Mouse (Mus musculus): Measurements from ENCODE around the gene Mndal.
"Not testable (repeated sequence)": the region's sequence is repeated elsewhere in the genome, so short reads cannot be mapped to it uniquely, and the experiment has no call there.

Gene Mndal

DNA sequence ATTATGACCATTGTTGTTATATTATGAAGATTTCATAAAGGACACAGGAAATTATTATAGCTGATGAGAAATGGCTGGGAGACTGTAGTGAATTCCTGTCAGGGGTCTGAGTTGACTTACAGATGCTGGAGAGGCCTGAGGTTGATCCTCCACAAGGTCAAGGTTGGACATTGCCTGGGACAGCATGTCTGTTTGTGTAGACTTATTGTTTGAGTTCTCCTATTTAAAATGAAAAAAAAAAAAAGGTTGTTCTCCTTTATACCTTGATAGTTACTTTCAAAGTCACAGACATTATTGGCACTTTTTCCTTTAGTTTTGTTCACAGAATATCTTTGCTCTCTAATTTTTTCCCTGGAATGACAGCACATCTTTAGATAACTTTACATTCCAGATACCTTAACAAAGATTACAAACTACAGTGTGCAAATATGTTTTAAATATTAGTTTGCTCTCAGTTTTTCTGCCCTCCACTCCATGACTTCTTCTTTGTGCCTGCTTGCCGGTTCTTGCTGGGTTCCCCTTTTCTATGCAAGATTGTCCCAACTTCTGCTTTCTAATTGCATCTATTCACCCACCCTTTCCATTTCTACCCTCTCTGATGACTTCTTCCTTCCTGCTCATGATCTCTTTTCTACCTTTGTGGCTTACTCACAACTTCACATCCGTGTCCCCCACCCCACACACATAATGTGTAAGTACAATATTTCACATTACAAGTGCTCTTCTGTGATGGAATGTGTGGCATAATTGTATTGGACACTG, 55.1 kb downstream of the Mndal start:
- not testable (repeated sequence) for DNase-seq

DNA sequence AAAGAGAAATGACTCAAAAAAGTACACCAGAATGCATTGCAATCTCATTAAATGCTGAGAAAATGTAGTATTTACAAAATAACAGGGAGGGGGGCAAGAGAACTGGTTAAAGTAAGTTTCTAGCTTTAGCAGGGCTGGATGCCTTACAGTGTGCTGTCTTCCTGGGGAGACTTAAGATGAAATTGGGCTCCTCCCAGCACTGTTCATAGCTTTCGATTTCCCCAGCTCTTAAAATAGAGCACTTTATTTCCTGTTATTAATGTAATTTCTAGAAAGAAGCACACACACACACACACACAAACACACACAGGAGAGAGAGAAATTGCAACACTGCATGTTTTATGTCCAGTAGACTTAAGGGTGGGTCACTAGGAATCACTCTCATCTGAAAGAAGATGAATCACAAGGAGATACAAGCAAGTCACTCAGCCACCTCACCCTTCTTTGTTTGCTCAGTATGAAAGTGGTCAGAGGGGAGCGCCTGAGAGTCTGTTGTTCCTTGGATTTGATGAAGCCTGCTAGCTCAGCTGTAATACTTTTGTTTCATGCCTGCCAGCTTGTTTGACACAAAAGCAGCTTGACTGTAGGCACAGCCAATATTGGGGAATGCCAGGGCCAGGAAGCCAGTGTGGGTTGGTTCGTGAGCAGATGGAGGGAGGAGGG, 62.2 kb downstream of the Mndal start:
- peak; percentile 89 to 92 for DNase-seq

DNA sequence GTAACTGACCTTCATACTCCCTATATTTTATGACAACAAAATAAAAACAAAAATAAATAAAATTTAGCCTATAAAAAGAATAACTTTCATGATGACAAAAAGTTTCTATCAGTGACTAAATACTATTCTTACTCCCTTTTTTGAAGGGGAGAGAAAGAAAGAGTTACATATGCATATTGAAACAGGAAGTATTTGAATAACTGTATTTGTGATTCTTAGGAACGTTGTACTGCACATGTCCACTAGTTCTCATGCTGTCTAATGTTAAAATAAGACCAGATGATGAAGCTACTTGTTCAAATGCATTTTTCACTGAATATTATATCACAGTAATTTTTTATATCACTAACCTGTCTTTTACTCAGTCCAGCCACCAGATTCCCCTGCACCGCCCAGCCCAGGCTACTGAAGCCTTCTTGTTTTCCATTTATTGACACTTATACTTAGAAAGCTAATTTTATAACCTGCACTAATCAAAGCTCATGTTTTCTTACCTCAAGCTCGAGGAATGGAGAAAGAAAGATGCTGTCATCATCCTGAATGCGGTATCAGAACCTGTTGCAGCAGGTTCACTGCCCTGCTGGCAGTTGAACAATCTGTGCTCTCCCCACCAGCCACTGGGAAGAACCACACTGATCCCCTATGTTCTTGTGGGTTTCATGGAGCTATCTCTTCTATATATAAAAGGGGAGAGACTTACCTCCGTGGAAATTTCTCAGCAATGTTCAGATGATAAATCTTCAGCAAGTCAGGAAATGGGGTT, 62.9 kb downstream of the Mndal start:
- DNase-seq: peak; percentile 46 to 59

DNA sequence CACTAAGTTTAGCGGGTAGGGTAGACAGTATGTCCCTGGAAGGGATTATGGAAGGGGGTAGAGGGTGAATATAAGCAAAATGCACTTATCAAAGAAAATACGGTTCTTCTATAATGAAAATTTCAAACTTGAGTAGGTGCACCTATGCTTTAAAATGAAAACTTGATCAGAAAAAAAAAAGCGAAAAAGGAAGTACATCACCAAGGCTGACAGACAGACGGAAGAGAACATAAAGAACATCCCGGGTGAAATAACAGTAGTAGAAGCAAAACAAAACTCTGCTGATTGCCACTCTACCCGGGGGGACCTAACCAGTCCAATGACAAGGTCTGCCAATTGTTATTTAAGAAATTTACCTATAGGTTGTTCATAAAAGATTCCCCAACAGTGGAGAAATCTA, 64.0 kb downstream of the Mndal start:
- not testable (repeated sequence) for DNase-seq

DNA sequence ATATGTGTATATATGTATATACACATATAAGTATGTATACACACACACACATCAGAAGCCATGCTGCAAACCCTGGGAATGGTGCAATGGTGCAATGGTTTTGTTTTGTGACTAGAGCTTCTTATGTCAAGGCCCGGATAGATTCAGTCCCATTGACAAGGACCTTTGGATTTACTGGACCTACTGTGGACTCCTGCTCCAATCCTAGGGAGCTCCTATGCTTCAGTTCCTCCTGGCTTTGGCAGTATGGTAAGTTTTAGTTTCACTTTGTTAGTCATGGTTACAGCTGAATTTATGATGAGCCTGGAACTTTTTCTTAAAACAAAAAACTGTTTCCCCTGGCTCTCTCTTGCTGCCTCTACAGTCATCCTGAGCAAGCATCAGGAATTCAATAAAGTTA, 65.2 kb downstream of the Mndal start:
- not testable (repeated sequence) for DNase-seq

DNA sequence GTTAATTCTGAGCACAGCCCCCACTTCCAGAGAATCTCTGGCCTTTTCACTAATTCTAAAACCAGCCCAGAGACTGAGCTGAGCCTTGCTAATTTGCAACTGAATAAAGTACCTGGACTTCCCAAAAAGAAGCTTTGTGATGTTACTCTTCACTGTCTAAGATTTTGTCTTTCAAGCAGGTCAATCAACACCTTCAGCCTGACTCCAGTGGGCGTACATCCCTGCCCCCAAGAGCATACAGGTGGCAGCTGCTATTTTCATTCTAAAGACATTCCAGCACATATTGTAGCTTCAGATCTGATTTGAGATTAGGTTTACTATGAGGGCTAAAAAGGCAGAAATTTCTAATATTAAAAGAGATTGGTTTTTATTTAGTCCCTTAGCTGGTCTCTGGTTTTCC, 73.7 kb downstream of the Mndal start:
- DNase-seq: not testable (repeated sequence)

DNA sequence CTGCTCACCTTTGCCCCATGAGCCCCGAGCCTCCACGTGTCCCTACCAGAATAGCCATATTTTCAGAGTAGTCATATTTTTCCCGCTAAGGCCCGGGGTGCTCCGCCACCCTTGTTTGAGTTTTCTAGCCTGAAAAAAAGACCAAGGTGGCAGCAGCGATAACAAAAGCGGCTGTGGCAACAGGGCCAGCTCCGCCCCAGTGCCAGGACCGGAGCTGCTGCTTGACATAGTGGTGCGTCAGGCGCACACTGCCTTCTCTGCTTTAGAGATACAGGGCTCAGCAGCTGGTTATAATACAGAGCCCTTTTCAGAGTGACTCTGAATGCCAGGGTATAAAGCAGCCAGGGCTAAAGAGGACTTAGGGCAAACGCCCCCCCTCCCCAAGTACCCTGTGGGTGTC, 75.8 kb downstream of the Mndal start:
- DNase-seq: no peak

DNA sequence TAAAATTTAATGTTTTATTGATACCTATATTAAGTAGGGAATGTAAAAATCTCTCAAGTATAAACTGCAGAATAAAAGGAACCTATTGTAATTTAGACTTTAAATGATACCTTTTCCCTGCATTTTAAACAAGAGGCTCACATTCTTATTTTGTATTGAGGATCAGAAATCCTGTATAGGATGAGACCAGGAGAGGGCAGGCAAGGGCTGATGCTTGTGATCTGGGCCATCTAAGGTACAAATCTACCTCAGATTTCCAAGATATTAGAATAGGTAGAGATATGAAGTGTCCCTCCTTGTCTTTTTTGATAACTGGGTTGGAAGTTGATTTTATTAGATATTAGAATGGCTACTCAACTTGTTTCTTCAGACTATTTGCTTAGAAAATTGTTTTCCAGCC, 88.6 kb downstream of the Mndal start:
- DNase-seq: peak; percentile 66 to 70

DNA sequence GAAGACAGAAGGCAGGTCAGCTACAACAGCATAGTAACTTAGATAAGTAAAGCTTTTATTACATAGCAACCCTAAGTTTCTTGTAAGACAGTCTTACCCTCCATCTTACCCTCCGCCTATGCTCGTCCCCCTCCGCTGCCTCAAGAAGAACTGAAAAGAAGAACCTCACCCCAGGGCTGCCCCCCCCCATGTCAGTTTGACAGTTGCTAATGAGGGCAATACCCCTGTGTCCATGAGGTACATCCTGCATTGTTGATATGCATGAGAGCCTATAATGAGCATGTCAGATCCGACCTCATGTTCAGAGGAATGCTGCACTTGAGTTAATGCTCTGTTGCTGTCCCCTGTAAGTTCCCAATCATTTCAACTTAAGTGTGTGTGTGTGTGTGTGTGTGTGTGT, 89.4 kb downstream of the Mndal start:
- peak in 1 of 2 experiments; percentile 5 for DNase-seq

DNA sequence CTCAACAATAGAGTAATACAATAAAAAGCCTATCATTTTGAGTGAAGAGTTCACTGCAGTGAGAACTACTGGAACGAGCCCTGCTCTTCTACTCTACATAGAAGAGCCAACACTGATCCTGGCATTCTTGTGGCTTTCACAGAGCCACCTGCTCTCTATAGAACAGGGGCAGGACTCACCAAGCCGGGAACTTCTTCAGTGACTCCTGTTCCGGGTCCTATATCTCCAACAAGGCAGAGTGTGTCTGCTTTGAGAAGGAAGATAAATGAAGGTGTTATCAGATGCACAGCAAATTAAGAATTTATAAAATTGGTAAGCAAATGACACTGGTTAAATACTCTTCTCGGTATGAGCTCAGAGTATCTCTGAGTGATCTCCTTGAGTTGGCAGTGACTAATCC, 96.1 kb downstream of the Mndal start:
- not testable (repeated sequence) for DNase-seq

DNA sequence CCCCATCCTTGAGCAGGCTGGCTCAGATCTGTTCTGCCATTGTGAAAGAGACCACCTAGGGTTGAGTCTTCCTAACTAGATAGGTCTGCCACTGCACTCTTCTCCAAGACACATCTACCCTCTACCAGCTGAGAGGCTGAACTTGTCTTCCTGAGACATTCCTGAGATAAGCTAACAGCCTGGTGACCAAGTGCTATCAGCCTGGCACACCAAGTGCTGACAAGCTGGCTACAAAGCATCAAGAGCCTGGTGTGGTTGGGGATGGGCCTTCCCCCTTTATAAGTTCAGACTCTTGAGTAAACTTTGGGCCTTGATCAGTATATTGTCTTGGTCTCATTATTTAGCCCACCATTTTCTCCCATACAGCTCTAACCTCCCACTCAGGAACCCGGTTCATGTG, 97.5 kb downstream of the Mndal start:
- no peak for DNase-seq

DNA sequence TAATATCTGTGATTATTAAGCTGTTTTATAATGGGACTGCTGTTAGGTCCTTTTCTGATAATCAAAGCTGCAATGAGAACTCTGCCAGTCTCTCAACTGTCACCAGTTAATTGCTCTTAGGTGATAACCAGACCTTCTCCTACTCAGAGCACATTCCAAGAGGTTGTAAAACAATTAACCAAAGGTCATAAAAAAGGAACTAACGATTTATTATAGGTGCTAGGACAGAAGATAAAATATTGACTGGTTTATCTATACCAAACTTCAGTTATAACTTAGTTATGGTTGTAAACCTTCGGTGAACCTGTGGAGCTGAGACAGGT, 120.8 kb downstream of the Mndal start:
- not testable (repeated sequence) for DNase-seq

DNA sequence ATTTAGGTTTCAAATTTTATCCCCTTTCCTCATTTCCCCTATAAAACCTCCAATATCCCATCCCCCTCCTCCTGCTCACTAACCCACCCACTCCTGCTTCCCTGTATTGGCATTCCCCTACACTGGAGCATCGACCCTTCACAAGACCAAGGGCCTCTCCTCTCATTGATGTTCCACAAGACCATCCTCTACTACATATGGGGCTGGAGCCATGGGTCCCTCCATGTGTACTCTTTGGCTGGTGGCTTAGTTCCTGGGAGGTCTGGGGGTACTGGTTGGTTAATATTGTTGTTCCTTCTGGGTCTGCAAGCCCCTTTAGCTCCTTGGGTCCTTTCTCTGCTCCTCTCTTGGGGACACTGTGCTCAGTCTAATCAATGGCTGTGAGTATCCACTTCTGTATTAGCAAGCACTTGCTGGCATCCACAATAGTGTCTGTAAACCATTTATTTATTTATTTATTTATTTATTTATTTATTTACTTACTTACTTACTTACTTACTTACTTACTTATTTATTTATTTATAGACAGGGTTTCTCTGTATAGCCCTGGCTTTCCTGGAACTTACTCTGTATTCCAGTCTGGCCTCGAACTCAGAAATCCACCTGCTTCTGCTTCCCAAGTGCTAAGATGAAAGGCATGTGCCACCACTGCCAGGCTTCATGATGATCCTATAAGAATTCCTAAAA, 121.4 kb downstream of the Mndal start:
- not testable (repeated sequence) for DNase-seq

DNA sequence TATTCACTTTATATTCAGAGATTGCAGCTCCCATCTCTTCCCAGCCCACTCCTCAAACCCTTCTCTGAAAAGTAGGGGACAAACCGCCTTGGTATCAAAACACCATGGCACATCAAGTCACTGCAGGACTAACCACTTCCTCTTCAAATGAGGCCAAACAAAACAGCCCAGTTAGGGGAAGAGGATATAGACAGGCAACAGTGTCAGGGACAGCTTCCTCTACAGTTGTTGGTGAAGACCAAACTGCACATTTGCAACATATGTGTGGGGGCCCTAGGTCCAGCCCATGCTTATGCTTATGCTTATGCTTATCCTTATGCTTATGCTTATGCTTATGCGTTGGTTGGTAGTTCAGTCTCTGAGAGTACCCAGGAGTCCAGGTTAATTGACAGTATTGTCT, 133.0 kb downstream of the Mndal start:
- DNase-seq: not testable (repeated sequence)

DNA sequence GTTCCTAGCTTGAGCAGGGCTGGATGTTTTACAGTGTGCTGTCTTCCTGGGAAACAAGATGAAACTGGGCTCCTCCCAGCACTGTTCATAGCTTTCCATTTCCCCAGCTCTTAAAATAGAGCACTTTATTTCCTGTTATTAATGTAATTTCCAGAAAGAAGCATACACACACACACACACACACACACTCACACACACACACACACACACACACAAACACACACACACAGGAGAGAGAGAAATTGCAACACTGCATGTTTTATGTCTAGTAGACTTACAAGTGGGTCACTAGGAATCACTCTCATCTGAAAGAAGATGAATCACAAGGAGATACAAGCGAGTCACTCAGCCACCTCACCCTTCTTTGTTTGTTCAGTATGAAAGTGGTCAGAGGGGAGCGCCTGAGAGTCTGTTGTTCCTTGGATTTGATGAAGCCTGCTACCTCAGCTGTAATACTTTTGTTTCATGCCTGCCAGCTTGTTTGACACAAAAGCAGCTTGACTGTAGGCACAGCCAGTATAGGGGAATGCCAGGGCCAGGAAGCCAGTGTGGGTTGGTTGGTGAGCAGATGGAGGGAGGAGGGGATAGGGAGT, 139.5 kb downstream of the Mndal start:
- peak; percentile 74 to 81 for DNase-seq

DNA sequence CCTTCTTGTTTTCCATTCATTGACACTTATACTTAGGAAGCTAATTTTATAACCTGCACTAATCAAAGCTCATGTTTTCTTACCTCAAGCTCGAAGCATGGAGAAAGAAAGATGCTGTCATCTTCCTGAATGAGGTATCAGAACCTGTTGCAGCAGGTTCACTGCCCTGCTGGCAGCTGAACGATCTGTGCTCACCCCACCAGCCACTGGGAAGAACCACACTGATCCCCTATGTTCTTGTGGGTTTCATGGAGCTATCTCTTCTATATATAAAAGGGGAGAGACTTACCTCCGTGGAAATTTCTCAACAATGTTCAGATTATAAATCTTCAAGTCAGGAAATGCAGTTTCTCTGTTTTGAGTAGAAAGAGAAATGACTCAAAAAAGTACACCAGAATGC, 140.1 kb downstream of the Mndal start:
- DNase-seq: peak in 1 of 2 experiments; percentile 6

DNA sequence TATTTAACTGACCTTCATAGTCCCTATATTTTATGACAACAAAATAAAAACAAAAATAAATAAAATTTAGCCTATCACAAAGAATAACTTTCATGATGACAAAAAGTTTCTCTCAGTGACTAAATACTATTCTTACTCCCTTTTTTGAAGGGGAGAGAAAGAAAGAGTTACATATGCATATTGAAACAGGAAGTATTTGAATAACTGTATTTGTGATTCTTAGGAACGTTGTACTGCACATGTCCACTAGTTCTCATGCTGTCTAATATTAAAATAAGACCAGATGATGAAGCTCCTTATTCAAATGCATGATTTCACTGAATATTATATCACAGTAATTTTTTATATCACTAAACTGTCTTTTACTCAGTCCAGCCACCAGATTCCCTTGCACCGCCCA, 140.5 kb downstream of the Mndal start:
- not testable (repeated sequence) for DNase-seq

Data from cerebellum, postnatal 10 days (tissue).